Mouse (Mus musculus): ENCODE measurements around the gene Yipf6. TPM values are rescaled to one million over a fixed set of nuclear protein-coding genes. Genes with fewer than 3 reads are reported as not detected.
"Not testable (repeated sequence)": the region's sequence is repeated elsewhere in the genome, so short reads cannot be mapped to it uniquely, and the experiment has no call there.

The Yipf6 gene
- polyA plus RNA-seq, 1 experiment from 2014 or later = 17.1 TPM

DNA sequence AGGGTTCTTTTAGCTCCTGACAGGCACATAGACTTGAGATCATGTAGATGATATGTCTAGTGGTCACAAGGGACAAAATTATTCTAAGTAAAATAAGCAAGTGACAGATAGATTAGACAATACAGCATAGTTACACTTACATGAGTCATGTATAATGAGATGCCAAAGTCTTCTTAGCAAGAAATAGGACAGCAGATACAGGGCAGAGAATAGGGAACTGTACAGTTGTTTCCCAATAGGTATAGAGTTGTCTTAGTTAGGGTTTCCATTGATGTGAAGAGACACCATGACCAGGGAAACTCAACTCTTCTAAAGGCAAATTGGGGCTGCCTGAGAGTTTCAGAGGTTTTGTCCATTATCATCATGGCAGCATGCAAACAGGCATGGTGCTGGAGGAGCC is 27.6 kb downstream of the Yipf6 start:
- ATAC-seq (no peak), DNase-seq (no peak)
- Histone ChIP-seq H3K4me2 (ENCODE audit: low read depth, low read length) (no peak overlapping the region), H3K9ac (replicated peaks) (no peak overlapping the region), H3K27me3 (ENCODE audit: insufficient read depth, low read length) (no peaks in the 10 kb centered on the region), H3K9me3 (ENCODE audit: low read length) (no peaks in the 10 kb centered on the region), H3K36me3 (replicated peaks; ENCODE audit: insufficient read depth, low read length) (no peaks in the 10 kb centered on the region), H3K27ac (ENCODE audit: low read depth) (no peak overlapping the region), H3K4me3 (ENCODE audit: low read depth, low read length) (no peak overlapping the region), H3K4me1 (ENCODE audit: insufficient read depth) (no peaks in the 10 kb centered on the region)
- TF ChIP-seq CTCF (IDR thresholded peaks at IDR 0.05; ENCODE audit: low read depth) = no peak
- TF ChIP-seq EP300 (IDR thresholded peaks at IDR 0.05; ENCODE audit: low read depth) = no peak

DNA sequence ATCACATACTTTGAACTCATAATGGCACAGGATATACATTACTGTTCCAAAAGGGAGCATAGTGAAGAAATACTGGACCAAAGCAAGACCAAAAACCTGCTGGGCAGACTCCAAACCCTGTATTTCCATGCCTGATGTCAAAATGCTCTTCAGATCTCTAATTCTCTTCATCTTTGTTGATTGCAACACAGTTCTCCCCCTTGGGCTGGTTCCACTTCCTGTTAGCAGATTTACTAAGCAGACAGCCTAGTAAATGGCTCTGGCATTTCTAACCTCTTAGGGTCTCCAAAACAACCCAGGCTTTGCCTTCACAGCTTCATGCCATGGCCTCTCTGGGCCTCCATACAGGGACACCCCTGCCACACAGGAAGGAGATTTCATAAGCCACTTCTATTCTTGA is 28.4 kb downstream of the Yipf6 start:
- Histone ChIP-seq H3K9me3 (ENCODE audit: low read length) (no peaks in the 10 kb centered on the region), H3K4me1 (ENCODE audit: insufficient read depth) (no peaks in the 10 kb centered on the region), H3K4me2 (ENCODE audit: low read depth, low read length) (no peak overlapping the region), H3K27me3 (ENCODE audit: insufficient read depth, low read length) (no peaks in the 10 kb centered on the region), H3K27ac (ENCODE audit: low read depth) (no peak overlapping the region), H3K4me3 (ENCODE audit: low read depth, low read length) (no peak overlapping the region), H3K36me3 (replicated peaks; ENCODE audit: insufficient read depth, low read length) (no peaks in the 10 kb centered on the region), H3K9ac (replicated peaks) (no peak overlapping the region)
- TF ChIP-seq CTCF (IDR thresholded peaks at IDR 0.05; ENCODE audit: low read depth) (no peak), EP300 (IDR thresholded peaks at IDR 0.05; ENCODE audit: low read depth) (no peak)
- DNase-seq = no peak
- ATAC-seq = no peak

DNA sequence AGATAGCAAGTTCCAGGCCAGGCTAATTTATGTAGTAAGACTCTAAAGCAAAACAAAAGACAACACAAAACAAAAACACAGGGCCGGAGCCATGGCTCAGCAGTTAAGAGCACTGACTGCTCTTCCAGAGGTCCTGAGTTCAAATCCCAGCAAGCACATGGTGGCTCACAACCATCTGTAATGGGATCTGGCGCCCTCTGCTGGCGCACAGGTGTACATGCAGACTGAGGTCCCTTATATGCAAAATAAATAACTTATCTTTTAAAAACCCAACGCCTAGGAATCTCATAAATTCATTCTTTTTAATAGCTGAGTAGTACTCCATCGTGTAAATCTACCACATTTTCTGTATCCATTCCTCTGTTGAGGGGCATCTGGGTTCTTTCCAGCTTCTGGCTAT is 50.5 kb downstream of the Yipf6 start:
- not testable (repeated sequence) for ATAC-seq; H3K4me1 ChIP-seq (ENCODE audit: insufficient read depth); H3K9ac ChIP-seq (replicated peaks); H3K36me3 ChIP-seq (replicated peaks; ENCODE audit: insufficient read depth, low read length); H3K4me2 ChIP-seq (ENCODE audit: low read depth, low read length); H3K4me3 ChIP-seq (ENCODE audit: low read depth, low read length); H3K9me3 ChIP-seq (ENCODE audit: low read length); DNase-seq; H3K27me3 ChIP-seq (ENCODE audit: insufficient read depth, low read length); H3K27ac ChIP-seq (ENCODE audit: low read depth)
- peak; percentile 56 for TF ChIP-seq CTCF (IDR thresholded peaks at IDR 0.05; ENCODE audit: low read depth)
- 43% methylated on average over 5 of the region's 5 CpGs for WGBS (ENCODE audit: insufficient replicate concordance)

DNA sequence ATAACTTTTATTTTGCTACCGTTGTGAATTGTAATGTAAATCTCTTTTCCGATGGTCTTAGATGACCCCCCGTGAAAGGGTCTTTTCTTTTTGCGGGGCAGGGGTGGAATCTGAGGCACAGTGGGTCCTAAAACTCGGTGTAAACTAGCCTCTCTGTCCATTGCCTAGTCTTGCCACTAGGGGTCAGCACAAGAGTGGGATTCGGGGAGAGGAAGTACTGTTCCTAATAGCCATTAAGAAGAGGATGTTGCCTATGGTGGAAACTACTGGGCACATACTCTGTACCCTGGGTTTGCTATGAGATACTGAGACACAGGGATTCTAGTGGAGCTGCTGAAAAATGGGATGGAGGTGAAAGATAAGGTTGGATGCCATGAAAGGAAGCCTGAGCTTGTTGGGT is 53.5 kb downstream of the Yipf6 start:
- Histone ChIP-seq H3K27ac (ENCODE audit: low read depth) (no peak overlapping the region), H3K4me1 (ENCODE audit: insufficient read depth) (no peaks in the 10 kb centered on the region), H3K4me3 (ENCODE audit: low read depth, low read length) (no peak overlapping the region), H3K27me3 (ENCODE audit: insufficient read depth, low read length) (no peaks in the 10 kb centered on the region), H3K4me2 (ENCODE audit: low read depth, low read length) (no peak overlapping the region), H3K9me3 (ENCODE audit: low read length) (no peaks in the 10 kb centered on the region), H3K36me3 (replicated peaks; ENCODE audit: insufficient read depth, low read length) (no peaks in the 10 kb centered on the region), H3K9ac (replicated peaks) (no peak overlapping the region)
- DNase-seq (peak; percentile 48), ATAC-seq (no peak)
- TF ChIP-seq EP300 (IDR thresholded peaks at IDR 0.05; ENCODE audit: low read depth) (no peak), CTCF (IDR thresholded peaks at IDR 0.05; ENCODE audit: low read depth) (peak; percentile 82)
- 34% methylated on average over 6 of the region's 6 CpGs for WGBS (ENCODE audit: insufficient replicate concordance)

Other genes with a start within 250 kb of the Yipf6 start
- gene Ophn1, start 45.3 kb upstream of the Yipf6 start, polyA plus RNA-seq (2015; fragmentation: Nextera tagmentation; extraction: Ambion mirVana) = 3.0 and 3.3 TPM in 2 replicates
- gene Stard8, start 66.9 kb downstream of the Yipf6 start, polyA plus RNA-seq (2015; fragmentation: Nextera tagmentation; extraction: Ambion mirVana) = 2.8 and 3.1 TPM in 2 replicates
- gene Efnb1, start 199.8 kb downstream of the Yipf6 start, polyA plus RNA-seq (2015; fragmentation: Nextera tagmentation; extraction: Ambion mirVana) = 4.9 and 6.5 TPM in 2 replicates

All from liver, postnatal 0 days (tissue).